Mouse (Mus musculus): ENCODE data around the gene Il18bp. TPM values are rescaled to one million over a fixed set of nuclear protein-coding genes. Genes with fewer than 3 reads are reported as not detected.

Gene Il18bp
- polyA plus RNA-seq (2015; fragmentation: Illumina TruSeq; extraction: RNeasy Lipid Tissue Mini Kit (QIAGEN cat#74804); ENCODE audit: low read depth, low replicate concordance) = 6.8 TPM

DNA sequence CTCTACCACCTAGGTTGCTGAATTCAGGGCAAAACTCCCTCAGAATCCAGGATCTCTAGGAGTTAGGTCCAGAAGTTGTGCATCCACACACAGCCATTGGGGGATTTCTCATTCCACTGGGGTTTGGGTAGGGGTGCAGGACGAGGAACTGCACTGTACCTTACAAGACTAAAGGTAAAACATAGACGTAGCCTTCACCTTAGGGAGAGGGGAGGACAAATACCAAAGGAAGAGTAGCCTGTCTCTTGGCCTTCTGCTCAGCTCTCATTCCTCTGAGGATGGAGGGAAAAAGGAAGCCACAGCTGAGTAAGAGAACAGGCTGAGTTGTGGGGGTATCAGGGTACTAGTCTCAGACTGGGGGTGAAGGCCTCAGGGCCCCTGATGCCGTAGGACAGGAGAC is at the start of gene Il18bp:
Gene Il18bp, minus strand, starts transcription at position 101 of the 400 bp plus-strand sequence.

DNA sequence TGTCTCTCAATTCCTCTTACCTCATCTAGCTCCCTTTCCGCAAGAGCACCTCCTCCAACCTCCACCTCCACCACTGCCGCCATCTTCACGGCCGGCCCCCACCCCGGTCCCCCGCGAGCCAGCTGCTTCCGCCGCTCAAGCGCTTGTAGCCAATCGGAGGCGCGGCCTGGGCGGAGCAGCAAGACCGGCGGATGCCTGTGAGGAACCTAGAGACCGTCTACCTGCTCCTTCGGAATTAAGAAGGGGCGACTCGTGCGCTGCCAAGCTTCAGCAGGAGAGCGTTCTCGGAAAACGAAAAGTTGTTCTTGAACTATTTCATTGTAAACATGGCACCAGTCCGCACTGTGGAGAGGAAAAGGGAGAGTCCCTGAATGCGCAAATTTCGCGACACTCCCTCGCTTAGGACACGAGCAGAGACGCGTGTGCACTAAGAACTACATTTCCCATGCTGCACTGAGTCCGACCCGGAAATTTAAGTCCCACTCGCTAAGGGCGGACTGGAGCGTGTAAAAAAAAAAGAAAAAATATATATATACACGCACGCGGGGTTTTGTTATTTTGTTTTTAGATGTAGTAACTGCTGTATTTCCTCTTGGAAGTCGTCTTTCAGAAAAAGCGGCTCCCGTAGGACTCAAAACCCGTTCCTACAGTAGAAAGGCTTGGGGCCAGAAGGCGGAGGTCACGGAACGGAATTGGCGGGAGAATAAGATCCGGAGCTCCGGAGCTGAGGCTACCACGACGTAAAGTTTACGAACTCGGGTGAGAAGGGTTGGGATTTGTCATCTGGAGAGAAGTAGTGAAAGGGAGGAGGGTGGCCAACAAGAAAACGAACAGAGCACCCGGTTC is 46.8 kb upstream of the Il18bp start, which contains the start of the genes Rnf121, Xndc1 and Xntrpc:
Gene Rnf121, minus strand, starts transcription at position 424 of the 846 bp plus-strand sequence.
Gene Xndc1, plus strand, starts transcription at position 466 of the 846 bp plus-strand sequence.
Gene Xntrpc, plus strand, starts transcription at position 668 of the 846 bp plus-strand sequence.

Other genes starting within 250 kb of the Il18bp start
- not detected for gene Phox2a, start 200.4 kb downstream of the Il18bp start, polyA plus RNA-seq (2015; fragmentation: Illumina TruSeq; extraction: RNeasy Lipid Tissue Mini Kit (QIAGEN cat#74804); ENCODE audit: low read depth, low replicate concordance)
- gene Inppl1, start 180.5 kb downstream of the Il18bp start, polyA plus RNA-seq (2015; fragmentation: Illumina TruSeq; extraction: RNeasy Lipid Tissue Mini Kit (QIAGEN cat#74804); ENCODE audit: low read depth, low replicate concordance) = 20.5 TPM
- 0.83 TPM for gene Folr2, start 161.5 kb downstream of the Il18bp start, polyA plus RNA-seq (2015; fragmentation: Illumina TruSeq; extraction: RNeasy Lipid Tissue Mini Kit (QIAGEN cat#74804); ENCODE audit: low read depth, low replicate concordance)
- 35.2 TPM for gene Anapc15, start 155.0 kb downstream of the Il18bp start, polyA plus RNA-seq (2015; fragmentation: Illumina TruSeq; extraction: RNeasy Lipid Tissue Mini Kit (QIAGEN cat#74804); ENCODE audit: low read depth, low replicate concordance)
- 15.2 TPM for gene Folr1, start 147.9 kb downstream of the Il18bp start, polyA plus RNA-seq (2015; fragmentation: Illumina TruSeq; extraction: RNeasy Lipid Tissue Mini Kit (QIAGEN cat#74804); ENCODE audit: low read depth, low replicate concordance)
- gene Lamtor1, start 112.8 kb downstream of the Il18bp start, polyA plus RNA-seq (2015; fragmentation: Illumina TruSeq; extraction: RNeasy Lipid Tissue Mini Kit (QIAGEN cat#74804); ENCODE audit: low read depth, low replicate concordance) = 170 TPM
- gene Tomt, start 112.3 kb downstream of the Il18bp start, polyA plus RNA-seq (2015; fragmentation: Illumina TruSeq; extraction: RNeasy Lipid Tissue Mini Kit (QIAGEN cat#74804); ENCODE audit: low read depth, low replicate concordance) = not detected
- gene Lrrc51, start 84.8 kb downstream of the Il18bp start, polyA plus RNA-seq (2015; fragmentation: Illumina TruSeq; extraction: RNeasy Lipid Tissue Mini Kit (QIAGEN cat#74804); ENCODE audit: low read depth, low replicate concordance) = 8.7 TPM
- 47.5 TPM for gene Numa1, start 84.6 kb downstream of the Il18bp start, polyA plus RNA-seq (2015; fragmentation: Illumina TruSeq; extraction: RNeasy Lipid Tissue Mini Kit (QIAGEN cat#74804); ENCODE audit: low read depth, low replicate concordance)
- gene Rnf121, start 46.8 kb upstream of the Il18bp start, polyA plus RNA-seq (2015; fragmentation: Illumina TruSeq; extraction: RNeasy Lipid Tissue Mini Kit (QIAGEN cat#74804); ENCODE audit: low read depth, low replicate concordance) = 45.0 TPM
- gene Xndc1, start 46.8 kb upstream of the Il18bp start, polyA plus RNA-seq (2015; fragmentation: Illumina TruSeq; extraction: RNeasy Lipid Tissue Mini Kit (QIAGEN cat#74804); ENCODE audit: low read depth, low replicate concordance) = 21.7 TPM
- gene Xntrpc, start 47.0 kb upstream of the Il18bp start, polyA plus RNA-seq (2015; fragmentation: Illumina TruSeq; extraction: RNeasy Lipid Tissue Mini Kit (QIAGEN cat#74804); ENCODE audit: low read depth, low replicate concordance) = 1.3 TPM
- 0.37 TPM for gene Trpc2, start 64.4 kb upstream of the Il18bp start, polyA plus RNA-seq (2015; fragmentation: Illumina TruSeq; extraction: RNeasy Lipid Tissue Mini Kit (QIAGEN cat#74804); ENCODE audit: low read depth, low replicate concordance)
- not detected for gene Art1, start 83.1 kb upstream of the Il18bp start, polyA plus RNA-seq (2015; fragmentation: Illumina TruSeq; extraction: RNeasy Lipid Tissue Mini Kit (QIAGEN cat#74804); ENCODE audit: low read depth, low replicate concordance)
- 0.40 TPM for gene Art5, start 90.8 kb upstream of the Il18bp start, polyA plus RNA-seq (2015; fragmentation: Illumina TruSeq; extraction: RNeasy Lipid Tissue Mini Kit (QIAGEN cat#74804); ENCODE audit: low read depth, low replicate concordance)
- not detected for gene Chrna10, start 98.1 kb upstream of the Il18bp start, polyA plus RNA-seq (2015; fragmentation: Illumina TruSeq; extraction: RNeasy Lipid Tissue Mini Kit (QIAGEN cat#74804); ENCODE audit: low read depth, low replicate concordance)
- 16.7 TPM for gene Nup98, start 191.5 kb upstream of the Il18bp start, polyA plus RNA-seq (2015; fragmentation: Illumina TruSeq; extraction: RNeasy Lipid Tissue Mini Kit (QIAGEN cat#74804); ENCODE audit: low read depth, low replicate concordance)
- 30.4 TPM for gene Pgap2, start 191.5 kb upstream of the Il18bp start, polyA plus RNA-seq (2015; fragmentation: Illumina TruSeq; extraction: RNeasy Lipid Tissue Mini Kit (QIAGEN cat#74804); ENCODE audit: low read depth, low replicate concordance)
- gene Rhog, start 237.4 kb upstream of the Il18bp start, polyA plus RNA-seq (2015; fragmentation: Illumina TruSeq; extraction: RNeasy Lipid Tissue Mini Kit (QIAGEN cat#74804); ENCODE audit: low read depth, low replicate concordance) = 49.4 TPM
- gene Stim1, start 249.1 kb upstream of the Il18bp start, polyA plus RNA-seq (2015; fragmentation: Illumina TruSeq; extraction: RNeasy Lipid Tissue Mini Kit (QIAGEN cat#74804); ENCODE audit: low read depth, low replicate concordance) = 58.6 TPM

Data from brain, adult 10 weeks (tissue).